Mouse (Mus musculus) intestine, embryonic 16.5 days (tissue): ENCODE results near the gene Prrg4. TPM values are rescaled to one million over a fixed set of nuclear protein-coding genes. Genes with fewer than 3 reads are reported as not detected.
"Not testable (repeated sequence)": the region's sequence is repeated elsewhere in the genome, so short reads cannot be mapped to it uniquely, and the experiment has no call there.

ENCODE experiments used
- ATAC-seq: fragments of 200-750 bp; cut with Nextera tagmentation; 2 replicates; pipeline ENCODE4 v1.8.0; 2017; ENCODE audit warnings: moderate TSS enrichment, moderate library complexity
- H3K27ac ChIP-seq: fragments of 300-500 bp; sonication (generic); 2 replicates; pipeline ENCODE4 v1.5.1; 2014; ENCODE audit warnings: mild to moderate bottlenecking, low read length
- H3K27me3 ChIP-seq: fragments of 300-500 bp; sonication (generic); replicated peaks from 2 replicates; pipeline ENCODE4 v1.6.1; 2014; ENCODE audit warnings: low read length, control low read depth, mixed read lengths; ENCODE audit not compliant: control insufficient read depth, insufficient read depth
- H3K36me3 ChIP-seq: fragments of 300-500 bp; sonication (generic); 2 replicates; pipeline ENCODE4 v1.6.1; 2014; ENCODE audit warnings: low read length, control low read depth; ENCODE audit not compliant: control insufficient read depth, insufficient read depth
- H3K4me1 ChIP-seq: fragments of 300-500 bp; sonication (generic); 2 replicates; pipeline ENCODE4 v1.6.1; 2014; ENCODE audit warnings: low read length, control low read depth, mixed read lengths; ENCODE audit not compliant: control insufficient read depth, insufficient read depth
- H3K4me2 ChIP-seq: fragments of 300-500 bp; sonication (generic); 2 replicates; pipeline ENCODE4 v1.6.1; 2014; ENCODE audit warnings: low read depth, low read length, control low read depth
- H3K4me3 ChIP-seq: fragments of 300-500 bp; sonication (generic); 2 replicates; pipeline ENCODE4 v1.5.1; 2014; ENCODE audit warnings: mild to moderate bottlenecking, low read length
- H3K9ac ChIP-seq: fragments of 300-500 bp; sonication (generic); 2 replicates; pipeline ENCODE4 v1.6.1; 2014; ENCODE audit warnings: low read depth, low read length
- H3K9me3 ChIP-seq: fragments of 300-500 bp; sonication (generic); 2 replicates; pipeline ENCODE4 v1.6.1; 2016; ENCODE audit warnings: low read length, control low read depth; ENCODE audit not compliant: control insufficient read depth
- WGBS: fragments of 180-500 bp; shearing (Covaris S2); extraction: QIAGEN DNeasy Blood & Tissue Kit; methylation state at CpG from one replicate; pipeline ENCODE4 v1.1.7; 2014; 5-methylcytosine and 5-hydroxymethylcytosine counted together
- polyA plus RNA-seq: library from polyadenylated mRNA; unstranded; fragments of >200 nt; fragmentation: Nextera tagmentation; extraction: Ambion mirVana; gene quantifications from 2 replicates; pipeline ENCODE4 v1.2.1, GENCODE M21; 2015

Gene Prrg4
- 1.8 and 2.2 TPM in 2 replicates for polyA plus RNA-seq

DNA sequence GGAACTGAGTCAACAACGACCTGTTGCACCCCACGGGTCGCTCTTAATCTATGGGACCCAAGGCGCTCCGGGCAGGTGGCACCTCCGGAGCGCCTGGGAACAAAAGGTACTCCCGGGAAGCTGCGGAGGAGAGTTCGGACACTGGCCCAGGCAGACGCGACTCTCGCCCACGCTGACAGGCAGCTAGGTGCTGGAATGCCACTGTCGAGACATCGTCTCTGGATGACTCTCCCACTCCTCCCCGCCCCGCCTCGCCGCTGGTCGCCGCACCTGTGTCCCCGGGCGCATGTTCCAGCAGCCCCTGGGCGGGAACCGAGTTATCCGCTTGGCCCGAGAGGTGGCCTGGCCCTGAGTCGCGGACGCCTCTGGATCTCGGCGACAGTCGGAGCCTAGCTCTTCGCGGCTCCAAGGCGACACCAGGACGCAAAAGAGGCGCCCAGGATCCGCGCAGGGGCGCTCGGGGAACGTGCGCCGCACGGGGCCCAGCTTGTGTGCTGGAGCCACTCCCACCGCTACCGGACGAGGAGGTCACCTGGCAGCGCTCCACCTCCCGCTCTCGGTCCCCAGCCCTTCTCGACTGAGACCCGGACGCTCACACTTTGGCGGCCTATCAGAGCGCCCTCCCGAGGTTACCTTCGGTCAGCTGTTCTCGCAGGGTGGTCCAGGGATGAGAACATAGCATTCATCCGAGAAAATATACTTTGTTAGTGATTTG lies at the start of gene Prrg4:
Prrg4 (minus strand) TSS at position 601 of the 715 bp plus-strand sequence.
- ATAC-seq = peak; percentile 95
- peak within 1 kb of the TSS; percentile 61 for H3K4me3 ChIP-seq
- H3K4me1 ChIP-seq = 0 out of 2 replicates have a peak, but pooled peaks cover 2% of the 10 kb centered on the region
- H3K4me2 ChIP-seq = peak within 1 kb of the TSS; percentile 97
- no peaks in the 10 kb centered on the region for H3K27me3 ChIP-seq
- H3K27ac ChIP-seq = peak within 1 kb of the TSS; percentile 35; the same call in 1 of the 2 replicates
- under 1% methylated on average over 62 of the region's 62 CpGs for WGBS
- no peaks in the 10 kb centered on the region for H3K36me3 ChIP-seq
- H3K9me3 ChIP-seq = no peaks in the 10 kb centered on the region
- H3K9ac ChIP-seq = peak within 1 kb of the TSS; percentile 65

DNA sequence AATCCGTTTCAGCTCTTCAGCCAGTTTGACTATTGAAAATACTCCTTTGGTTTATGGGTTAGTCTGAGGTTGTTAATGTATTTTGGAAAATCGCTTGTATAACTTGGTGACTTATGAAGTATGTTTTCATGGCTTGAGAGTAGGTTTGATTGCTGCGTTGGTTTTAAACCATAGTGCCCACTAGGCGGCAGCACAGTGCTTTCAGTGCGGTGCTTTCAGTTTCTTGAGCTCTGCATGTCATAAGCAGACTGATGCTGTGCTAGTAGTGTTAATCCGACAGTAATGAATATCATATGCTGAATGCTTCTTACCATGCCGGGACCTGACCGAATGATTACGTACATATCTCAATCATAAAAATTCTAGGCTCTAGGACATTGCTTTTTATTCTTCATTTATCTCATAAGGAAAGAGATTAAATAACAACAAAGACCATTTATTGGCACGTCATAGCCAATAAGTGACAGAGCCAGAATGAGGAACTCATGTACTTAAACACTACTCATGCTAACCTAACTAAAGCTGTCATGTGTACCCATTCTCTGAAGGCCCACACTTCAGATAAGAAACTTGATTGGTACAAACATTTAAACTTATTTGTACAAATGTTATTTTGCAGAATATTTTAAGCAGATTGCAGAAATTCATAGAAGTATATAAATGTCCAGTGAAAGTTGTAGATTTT lies 38.3 kb upstream of the Prrg4 start:
- H3K27ac ChIP-seq = no peak overlapping the region
- no peak overlapping the region for H3K4me2 ChIP-seq
- H3K4me3 ChIP-seq = no peak overlapping the region
- H3K36me3 ChIP-seq = no peaks in the 10 kb centered on the region
- no peaks in the 10 kb centered on the region for H3K9me3 ChIP-seq
- H3K9ac ChIP-seq = no peak overlapping the region
- ATAC-seq = peak; percentile 53; the same call in 1 of the 2 replicates
- H3K4me1 ChIP-seq = no peaks in the 10 kb centered on the region
- no peaks in the 10 kb centered on the region for H3K27me3 ChIP-seq
- 23% methylated on average over 10 of the region's 10 CpGs for WGBS

DNA sequence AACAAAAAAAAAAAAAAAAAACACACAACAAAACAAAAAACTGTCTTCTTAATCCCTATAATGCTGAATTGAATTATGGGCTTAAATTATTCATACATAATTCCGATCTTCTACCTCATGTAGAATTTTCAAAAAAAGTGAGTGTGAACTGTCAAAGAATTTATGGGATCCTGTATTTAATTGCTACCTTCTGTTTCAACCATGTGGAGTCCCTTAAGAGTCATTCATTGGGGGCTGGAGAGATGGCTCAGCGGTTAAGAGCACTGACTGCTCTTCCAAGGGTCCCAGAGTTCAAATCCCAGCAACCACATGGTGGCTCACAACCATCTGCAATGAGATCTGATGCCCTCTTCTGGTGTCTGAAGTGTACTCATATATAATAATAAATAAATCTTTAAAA lies 37.7 kb upstream of the Prrg4 start:
- ATAC-seq = not testable (repeated sequence)
- 71% methylated on average over 2 of the region's 2 CpGs for WGBS

DNA sequence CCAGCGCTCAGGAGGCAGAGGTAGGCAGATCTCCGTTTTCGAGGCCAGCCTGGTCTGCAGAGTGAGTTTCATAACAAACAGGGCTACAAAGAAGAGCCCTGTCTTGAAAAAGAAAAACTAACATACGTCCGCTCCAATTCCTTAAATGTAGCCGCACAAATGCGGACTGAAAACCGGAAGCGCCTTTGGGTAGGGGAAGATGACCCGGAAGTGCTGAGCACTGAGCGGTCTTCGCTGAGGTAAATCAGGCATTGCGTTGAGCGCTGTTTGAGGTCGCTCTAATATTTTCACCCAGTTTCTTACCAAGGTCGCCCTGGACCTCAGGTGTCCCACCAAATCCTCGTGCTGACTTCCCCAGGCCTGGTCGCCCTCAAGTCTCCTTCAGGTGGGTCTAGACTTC lies 36.4 kb upstream of the Prrg4 start:
- Histone ChIP-seq H3K4me1 (no peaks in the 10 kb centered on the region), H3K4me2 (no peak overlapping the region), H3K27me3 (no peaks in the 10 kb centered on the region), H3K9ac (no peak overlapping the region), H3K4me3 (no peak overlapping the region), H3K27ac (no peak overlapping the region), H3K36me3 (no peaks in the 10 kb centered on the region), H3K9me3 (no peaks in the 10 kb centered on the region)
- ATAC-seq = no peak
- 87% methylated on average over 18 of the region's 18 CpGs for WGBS

More for the DNA sequence above, 37.7 kb upstream of the Prrg4 start:
- not testable (repeated sequence) for H3K36me3 ChIP-seq, H3K4me3 ChIP-seq, H3K27me3 ChIP-seq, H3K4me2 ChIP-seq, H3K4me1 ChIP-seq, H3K9ac ChIP-seq, H3K9me3 ChIP-seq, H3K27ac ChIP-seq

DNA sequence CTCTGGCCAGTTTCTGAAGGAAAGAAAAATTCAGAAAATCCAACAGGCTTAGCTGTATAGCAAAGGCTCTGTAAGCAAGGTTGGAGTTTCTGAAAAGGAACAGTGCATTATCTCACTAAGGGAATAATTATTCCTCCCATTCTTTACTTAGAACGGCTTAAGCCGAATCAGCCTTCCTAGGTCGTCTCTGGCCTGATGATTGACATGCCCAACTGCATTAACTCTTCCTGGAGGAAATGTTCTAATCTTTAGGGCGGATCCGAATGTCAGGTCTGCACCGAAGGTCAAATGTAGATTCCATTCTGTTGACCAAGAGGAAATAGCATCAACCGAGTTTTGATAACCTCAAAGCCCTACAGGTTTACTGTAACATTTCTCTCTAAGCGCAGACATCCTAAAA lies 29.1 kb upstream of the Prrg4 start:
- Histone ChIP-seq H3K27me3 (no peaks in the 10 kb centered on the region), H3K9ac (no peak overlapping the region), H3K4me2 (no peak overlapping the region), H3K36me3 (no peaks in the 10 kb centered on the region), H3K9me3 (no peaks in the 10 kb centered on the region), H3K4me3 (no peak overlapping the region), H3K27ac (no peak overlapping the region), H3K4me1 (no peaks in the 10 kb centered on the region)
- ATAC-seq = no peak
- 85% methylated on average over 8 of the region's 8 CpGs for WGBS

DNA sequence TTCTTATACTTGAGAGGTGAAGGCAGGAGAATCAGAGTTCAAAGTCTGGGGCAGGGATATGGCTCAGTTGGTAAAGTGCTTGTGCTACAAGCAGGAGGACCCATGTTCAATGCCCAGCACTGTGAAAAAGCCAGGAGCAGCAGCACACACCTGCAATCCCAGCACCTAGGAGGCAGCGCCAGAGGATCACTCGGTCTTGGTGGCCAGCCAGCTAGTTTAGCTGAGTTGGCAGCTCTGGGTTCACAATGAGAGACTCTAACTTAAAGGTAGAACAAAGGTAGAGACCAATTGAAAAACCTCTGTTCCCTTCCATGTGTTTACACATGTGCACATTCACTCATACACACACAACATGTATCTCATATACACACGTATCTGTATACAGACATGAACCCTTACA lies 19.4 kb upstream of the Prrg4 start:
- H3K4me2 ChIP-seq = no peak overlapping the region
- 74% methylated on average over 3 of the region's 3 CpGs for WGBS
- H3K27ac ChIP-seq = no peak overlapping the region
- no peak overlapping the region for H3K9ac ChIP-seq
- H3K4me1 ChIP-seq = no peaks in the 10 kb centered on the region
- no peaks in the 10 kb centered on the region for H3K27me3 ChIP-seq
- no peak overlapping the region for H3K4me3 ChIP-seq
- ATAC-seq = no peak
- no peaks in the 10 kb centered on the region; the same call in 1 of the 2 replicates for H3K9me3 ChIP-seq
- no peaks in the 10 kb centered on the region for H3K36me3 ChIP-seq

DNA sequence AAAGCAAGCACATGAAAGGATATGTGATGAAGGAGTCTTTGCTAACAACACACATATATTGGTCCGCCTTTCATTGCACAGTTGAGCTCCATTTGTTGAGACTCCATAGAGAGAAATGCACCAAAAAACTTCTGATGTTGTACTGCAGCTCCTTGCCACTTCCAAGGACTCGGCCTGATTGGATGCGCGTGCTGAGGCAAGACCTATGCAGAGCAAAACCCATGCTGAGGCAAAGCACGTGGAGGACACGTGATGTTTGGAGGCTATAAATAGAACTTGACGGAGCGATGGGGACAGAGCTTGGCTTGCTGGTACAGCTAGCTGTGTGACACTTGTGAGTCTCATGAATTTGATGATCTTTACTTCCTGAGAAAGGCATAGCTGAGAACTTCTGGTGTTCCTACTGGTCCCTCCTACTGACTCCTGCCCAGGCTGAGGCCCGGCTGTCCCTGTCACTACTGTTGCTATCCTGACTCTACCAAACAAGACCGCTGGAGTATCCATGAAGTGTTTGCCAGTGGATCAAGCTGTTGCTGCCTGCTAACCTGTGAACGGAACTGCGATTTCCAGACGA lies 17.7 kb upstream of the Prrg4 start, which contains the start of gene Ccdc73:
Ccdc73 (plus strand) TSS at position 524 of the 574 bp plus-strand sequence.
- Histone ChIP-seq H3K27ac (no peak within 1 kb of the TSS), H3K9me3 (no peaks in the 10 kb centered on the region), H3K36me3 (no peaks in the 10 kb centered on the region), H3K27me3 (no peaks in the 10 kb centered on the region), H3K4me1 (no peaks in the 10 kb centered on the region), H3K9ac (no peak within 1 kb of the TSS), H3K4me2 (no peak within 1 kb of the TSS), H3K4me3 (no peak within 1 kb of the TSS)
- WGBS = 88% methylated on average over 13 of the region's 13 CpGs
- ATAC-seq = no peak

DNA sequence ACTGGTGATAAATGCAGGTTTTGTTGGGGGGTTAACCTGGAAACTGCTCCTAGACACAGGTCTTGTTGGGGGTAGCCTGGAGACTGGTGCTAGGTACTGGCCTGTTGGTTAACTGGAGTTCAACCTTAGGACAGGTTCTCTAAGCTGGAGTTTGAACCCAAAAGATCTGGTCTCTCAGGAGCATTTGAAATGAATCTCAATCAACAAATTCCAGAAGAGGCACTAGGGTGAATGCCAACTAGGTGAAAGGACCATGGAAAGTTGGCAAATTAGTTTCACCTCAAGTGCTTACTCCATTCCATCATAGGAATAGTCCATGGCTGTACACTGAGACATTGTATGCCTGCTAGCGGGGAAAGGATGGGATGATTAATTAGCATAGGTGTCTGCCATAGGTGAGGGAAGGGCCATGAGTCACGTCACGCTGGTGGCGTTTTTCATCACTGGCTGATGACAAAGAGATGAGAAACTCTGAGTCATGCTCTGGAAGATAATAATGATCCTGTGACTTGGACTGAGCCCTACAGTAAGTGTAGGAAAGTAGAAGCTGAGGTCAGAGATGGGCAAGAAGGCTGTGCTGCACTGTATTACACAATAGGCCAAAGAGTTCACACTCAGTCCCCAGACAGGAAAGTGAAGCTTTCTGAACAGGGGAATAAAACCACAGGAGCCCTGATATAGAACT lies 14.6 kb upstream of the Prrg4 start:
- Histone ChIP-seq H3K4me1 (no peaks in the 10 kb centered on the region), H3K9ac (no peak overlapping the region), H3K4me2 (no peak overlapping the region), H3K4me3 (no peak overlapping the region), H3K27ac (no peak overlapping the region), H3K9me3 (no peaks in the 10 kb centered on the region), H3K27me3 (no peaks in the 10 kb centered on the region), H3K36me3 (no peaks in the 10 kb centered on the region)
- peak; percentile 59 for ATAC-seq
- WGBS = 80% methylated on average over 4 of the region's 4 CpGs

DNA sequence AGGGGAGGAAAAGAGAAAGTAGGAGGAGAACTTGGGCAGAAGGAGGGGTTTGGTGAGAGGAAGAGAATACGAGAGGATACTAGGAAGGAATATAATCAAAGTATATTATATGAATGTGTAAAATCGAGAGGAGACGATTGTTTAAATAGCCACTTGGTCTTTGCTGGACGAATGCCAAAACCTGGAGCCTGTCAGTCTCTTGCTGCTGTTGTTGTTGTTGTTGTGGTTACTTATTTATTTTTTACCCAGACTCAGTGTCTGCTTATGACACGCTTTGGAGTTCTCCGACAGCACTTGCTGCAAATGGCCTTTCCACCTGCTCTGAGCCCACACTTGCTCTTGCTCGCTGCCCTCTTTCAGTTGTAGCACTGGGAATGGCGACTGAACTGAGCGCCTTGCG lies 10.8 kb upstream of the Prrg4 start:
- H3K27me3 ChIP-seq = no peaks in the 10 kb centered on the region
- H3K4me2 ChIP-seq = no peak overlapping the region
- H3K36me3 ChIP-seq = no peaks in the 10 kb centered on the region
- no peak for ATAC-seq
- WGBS = 72% methylated on average over 10 of the region's 10 CpGs
- H3K9me3 ChIP-seq = no peaks in the 10 kb centered on the region
- H3K27ac ChIP-seq = no peak overlapping the region
- H3K9ac ChIP-seq = no peak overlapping the region
- no peak overlapping the region for H3K4me3 ChIP-seq
- no peaks in the 10 kb centered on the region for H3K4me1 ChIP-seq
